Mouse (Mus musculus): ENCODE measurements around the gene Tpra1. TPM values are rescaled to one million over a fixed set of nuclear protein-coding genes. Genes with fewer than 3 reads are reported as not detected.

Gene Tpra1
- polyA plus RNA-seq, 1 experiment from 2014 or later, result 54.4 TPM

- no peak for DNase-seq (ENCODE audit: low spot score)
- no peaks in the 10 kb centered on the region for H3K9me3 ChIP-seq
- WGBS, result 85% methylated on average over 4 of the region's 4 CpGs
- H3K36me3 ChIP-seq (replicated peaks), result peaks cover 27% of the 10 kb centered on the region
- H3K27ac ChIP-seq (replicated peaks), result no peak overlapping the region
- H3K27me3 ChIP-seq (replicated peaks; ENCODE audit: low read depth, poor library complexity, severe bottlenecking), result no peaks in the 10 kb centered on the region
- no peaks in the 10 kb centered on the region for H3K4me1 ChIP-seq
- H3K4me3 ChIP-seq, result no peak overlapping the region
Measured at GRCm38 (mm10) chr6:88915510-88915909, 13.5 kb downstream of the Tpra1 start.

- no peaks in the 10 kb centered on the region for H3K9me3 ChIP-seq
- 52% methylated on average over 1 of the region's 1 CpGs for WGBS
- DNase-seq (ENCODE audit: low spot score), result peak; percentile 48
- no peak overlapping the region for H3K27ac ChIP-seq (replicated peaks)
- peaks cover 20% of the 10 kb centered on the region for H3K36me3 ChIP-seq (replicated peaks)
- no peaks in the 10 kb centered on the region for H3K4me1 ChIP-seq
- H3K4me3 ChIP-seq, result no peak overlapping the region
- H3K27me3 ChIP-seq (replicated peaks; ENCODE audit: low read depth, poor library complexity, severe bottlenecking), result no peaks in the 10 kb centered on the region
Measured at GRCm38 (mm10) chr6:88916153-88916552, 14.1 kb downstream of the Tpra1 start.

DNA sequence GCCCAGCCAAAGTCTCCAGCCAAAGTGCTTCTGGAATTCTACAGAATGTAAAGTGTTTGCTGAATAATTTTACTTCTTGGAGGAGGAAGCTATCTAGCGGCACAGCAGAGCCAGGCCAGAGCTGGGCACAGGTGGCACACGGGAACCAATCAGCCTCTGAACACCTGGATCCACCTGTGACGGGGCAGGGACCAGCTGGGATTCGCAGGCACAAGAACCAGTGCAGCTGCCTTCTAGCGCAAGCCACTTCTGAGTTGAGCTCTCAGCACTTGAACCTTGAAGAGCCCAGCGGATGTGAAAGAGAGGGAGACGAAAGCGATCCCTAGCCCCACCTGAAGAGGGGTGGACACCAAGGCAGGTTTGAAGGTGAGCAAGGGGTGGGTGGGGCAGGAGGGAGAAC is 16.8 kb downstream of the Tpra1 start:
- no peak for DNase-seq (ENCODE audit: low spot score)
- Histone ChIP-seq H3K9me3 (no peaks in the 10 kb centered on the region), H3K4me3 (no peak overlapping the region), H3K4me1 (peaks cover 3% of the 10 kb centered on the region), H3K27me3 (replicated peaks; ENCODE audit: low read depth, poor library complexity, severe bottlenecking) (no peaks in the 10 kb centered on the region), H3K36me3 (replicated peaks) (no peaks in the 10 kb centered on the region), H3K27ac (replicated peaks) (no peak overlapping the region)
- WGBS, result 71% methylated on average over 8 of the region's 8 CpGs

GRCm38 (mm10) chr6:88924502-88925275 is 22.6 kb downstream of the Tpra1 start:
- Histone ChIP-seq H3K27me3 (replicated peaks; ENCODE audit: low read depth, poor library complexity, severe bottlenecking) (no peaks in the 10 kb centered on the region), H3K4me1 (peaks cover 47% of the 10 kb centered on the region), H3K4me3 (no peak overlapping the region), H3K9me3 (no peaks in the 10 kb centered on the region), H3K36me3 (replicated peaks) (no peaks in the 10 kb centered on the region), H3K27ac (replicated peaks) (peak overlapping the region; percentile 82)
- WGBS, result 3% methylated on average over 5 of the region's 5 CpGs
- peak; percentile 49 for DNase-seq (ENCODE audit: low spot score)

DNA sequence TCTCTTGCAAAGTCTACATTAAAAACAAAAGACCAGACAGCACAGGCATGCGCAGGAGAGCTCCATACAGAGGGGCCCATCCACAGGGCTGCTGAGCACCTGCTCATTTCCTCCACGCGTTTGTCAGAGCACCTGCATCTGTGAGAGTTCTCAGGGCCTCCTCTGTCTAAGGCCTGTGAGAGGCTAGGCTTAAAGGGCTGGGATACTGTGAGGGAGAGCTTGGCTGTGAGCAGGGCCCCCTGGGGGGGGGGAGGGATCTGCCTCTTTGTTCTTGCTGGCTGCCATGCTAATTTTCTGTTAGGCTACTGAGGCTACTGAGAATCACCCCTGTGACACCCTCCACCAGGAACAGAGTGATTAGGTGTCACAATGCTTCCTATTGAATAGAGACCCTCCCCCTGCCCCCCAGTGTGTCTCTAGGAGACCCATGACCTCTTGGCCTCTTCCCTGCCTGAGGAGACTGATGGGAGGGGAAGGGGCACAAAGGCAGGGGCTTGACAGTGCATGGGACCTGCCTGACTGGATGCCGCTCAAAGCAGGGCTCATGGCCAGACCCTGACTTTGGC is 23.7 kb downstream of the Tpra1 start:
- Histone ChIP-seq H3K4me3 (no peak overlapping the region), H3K9me3 (no peaks in the 10 kb centered on the region), H3K27me3 (replicated peaks; ENCODE audit: low read depth, poor library complexity, severe bottlenecking) (no peaks in the 10 kb centered on the region), H3K4me1 (peaks cover 58% of the 10 kb centered on the region), H3K27ac (replicated peaks) (peak overlapping the region; percentile 82), H3K36me3 (replicated peaks) (no peaks in the 10 kb centered on the region)
- DNase-seq (ENCODE audit: low spot score), result peak; percentile 69
- 5% methylated on average over 4 of the region's 4 CpGs for WGBS

DNA sequence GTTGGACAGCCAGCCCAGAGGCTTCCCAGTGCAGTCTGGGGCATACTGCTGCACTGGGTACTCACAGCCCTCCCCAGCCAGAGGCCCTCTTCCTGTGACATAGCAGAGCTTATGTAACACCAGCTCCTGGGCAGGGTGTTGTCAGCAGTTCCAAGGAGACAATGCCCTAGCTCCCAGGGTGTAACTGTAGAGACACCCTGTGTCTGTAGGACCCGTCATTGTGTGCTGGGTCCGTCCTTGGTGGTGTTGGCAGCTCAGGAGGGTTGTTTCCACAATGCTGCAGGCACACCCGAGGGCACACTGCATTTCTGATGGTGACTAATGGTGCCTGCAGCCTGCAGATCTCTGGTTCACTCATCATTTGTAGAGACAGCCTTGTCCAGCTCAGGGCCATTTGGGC is 24.8 kb downstream of the Tpra1 start:
- no peak overlapping the region for H3K4me3 ChIP-seq
- peaks cover 2% of the 10 kb centered on the region; the same call in 1 of the 2 replicates for H3K27me3 ChIP-seq (replicated peaks; ENCODE audit: low read depth, poor library complexity, severe bottlenecking)
- WGBS, result 63% methylated on average over 3 of the region's 3 CpGs
- H3K36me3 ChIP-seq (replicated peaks), result no peaks in the 10 kb centered on the region
- DNase-seq (ENCODE audit: low spot score), result no peak
- H3K4me1 ChIP-seq, result peaks cover 66% of the 10 kb centered on the region
- peak overlapping the region; percentile 82 for H3K27ac ChIP-seq (replicated peaks)
- H3K9me3 ChIP-seq, result no peaks in the 10 kb centered on the region

- Histone ChIP-seq H3K36me3 (replicated peaks) (no peaks in the 10 kb centered on the region), H3K4me3 (no peak overlapping the region), H3K27me3 (replicated peaks; ENCODE audit: low read depth, poor library complexity, severe bottlenecking) (peaks cover 10% of the 10 kb centered on the region), H3K9me3 (no peaks in the 10 kb centered on the region), H3K4me1 (peaks cover 70% of the 10 kb centered on the region), H3K27ac (replicated peaks) (peak overlapping the region; percentile 82; the same call in 1 of the 2 replicates)
- DNase-seq (ENCODE audit: low spot score), result peak; percentile 81
- WGBS, result 13% methylated on average over 2 of the region's 2 CpGs
Measured at GRCm38 (mm10) chr6:88927595-88927994, 25.5 kb downstream of the Tpra1 start.

DNA sequence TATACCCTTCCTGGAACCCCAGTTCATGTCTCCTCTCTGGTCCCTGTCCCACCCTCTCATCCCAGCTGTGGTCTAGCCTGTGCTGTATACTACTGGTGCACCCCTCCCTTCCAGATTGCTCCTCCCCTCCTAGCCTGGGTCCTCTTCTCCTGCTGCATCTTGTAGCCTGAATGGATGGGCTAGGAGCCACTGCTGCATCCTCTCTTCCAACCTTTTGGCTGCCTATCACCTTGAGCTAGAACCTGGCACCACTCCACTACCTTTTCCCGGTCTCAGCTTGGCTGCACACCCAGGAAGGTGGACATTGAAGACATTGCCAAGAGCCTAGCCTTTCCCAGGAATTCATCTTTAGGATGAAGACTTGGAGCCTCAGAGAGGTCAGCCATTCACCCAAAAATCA is 26.0 kb downstream of the Tpra1 start:
- Histone ChIP-seq H3K36me3 (replicated peaks) (no peaks in the 10 kb centered on the region), H3K27me3 (replicated peaks; ENCODE audit: low read depth, poor library complexity, severe bottlenecking) (peaks cover 13% of the 10 kb centered on the region), H3K9me3 (no peaks in the 10 kb centered on the region), H3K4me1 (peaks cover 75% of the 10 kb centered on the region), H3K4me3 (no peak overlapping the region), H3K27ac (replicated peaks) (peak overlapping the region; percentile 36; the same call in 1 of the 2 replicates)
- no peak for DNase-seq (ENCODE audit: low spot score)
- 88% methylated on average over 1 of the region's 1 CpGs for WGBS

DNA sequence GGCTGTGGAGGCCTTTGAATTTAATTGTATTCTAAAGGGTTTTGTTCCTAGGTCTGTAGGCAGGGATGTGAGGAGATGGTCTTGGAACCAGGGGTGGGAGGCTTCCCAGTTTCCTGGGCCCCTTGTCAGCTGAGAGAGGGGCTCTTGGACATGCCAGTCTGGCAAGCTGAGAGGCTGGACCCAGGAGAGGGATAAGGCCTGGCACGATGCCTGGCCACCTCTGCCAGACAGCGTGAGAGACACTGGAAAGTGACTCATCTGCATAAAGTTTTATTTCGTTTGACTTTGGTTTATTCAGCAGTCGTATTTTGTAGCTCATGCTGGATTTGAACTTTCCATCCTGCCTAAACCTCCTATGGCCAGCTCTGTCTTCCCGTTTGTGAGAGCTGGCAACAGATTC is 26.5 kb downstream of the Tpra1 start:
- Histone ChIP-seq H3K27me3 (replicated peaks; ENCODE audit: low read depth, poor library complexity, severe bottlenecking) (peaks cover 17% of the 10 kb centered on the region), H3K4me3 (no peak overlapping the region), H3K4me1 (peaks cover 77% of the 10 kb centered on the region), H3K27ac (replicated peaks) (peak overlapping the region; percentile 45; the same call in 1 of the 2 replicates), H3K9me3 (no peaks in the 10 kb centered on the region), H3K36me3 (replicated peaks) (no peaks in the 10 kb centered on the region)
- WGBS, result 85% methylated on average over 5 of the region's 5 CpGs
- no peak for DNase-seq (ENCODE audit: low spot score)

DNA sequence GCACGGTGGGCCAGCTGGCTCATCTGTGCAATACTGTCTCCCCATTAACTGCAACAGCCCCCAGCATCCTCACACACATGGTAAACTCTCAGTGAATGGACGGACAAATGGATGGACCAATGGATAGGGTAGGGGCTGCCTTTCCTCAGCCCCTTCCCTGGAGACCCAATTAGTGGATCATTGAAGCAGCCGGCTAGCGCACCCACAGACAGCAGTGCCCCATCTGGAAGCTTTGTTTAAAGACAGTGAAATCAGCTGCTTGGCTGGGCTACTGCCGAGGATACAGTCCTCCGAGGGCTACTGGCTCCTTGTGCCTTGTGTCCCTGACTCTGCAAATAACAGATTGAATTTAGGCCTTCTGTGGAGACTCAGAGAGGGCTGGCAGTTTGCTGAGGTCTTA is 27.4 kb downstream of the Tpra1 start:
- H3K27me3 ChIP-seq (replicated peaks; ENCODE audit: low read depth, poor library complexity, severe bottlenecking), result peaks cover 25% of the 10 kb centered on the region
- no peaks in the 10 kb centered on the region for H3K9me3 ChIP-seq
- H3K4me1 ChIP-seq, result peaks cover 76% of the 10 kb centered on the region
- H3K36me3 ChIP-seq (replicated peaks), result no peaks in the 10 kb centered on the region
- 60% methylated on average over 6 of the region's 6 CpGs for WGBS
- H3K4me3 ChIP-seq, result no peak overlapping the region
- no peak for DNase-seq (ENCODE audit: low spot score)
- peak overlapping the region; percentile 79 for H3K27ac ChIP-seq (replicated peaks)

DNA sequence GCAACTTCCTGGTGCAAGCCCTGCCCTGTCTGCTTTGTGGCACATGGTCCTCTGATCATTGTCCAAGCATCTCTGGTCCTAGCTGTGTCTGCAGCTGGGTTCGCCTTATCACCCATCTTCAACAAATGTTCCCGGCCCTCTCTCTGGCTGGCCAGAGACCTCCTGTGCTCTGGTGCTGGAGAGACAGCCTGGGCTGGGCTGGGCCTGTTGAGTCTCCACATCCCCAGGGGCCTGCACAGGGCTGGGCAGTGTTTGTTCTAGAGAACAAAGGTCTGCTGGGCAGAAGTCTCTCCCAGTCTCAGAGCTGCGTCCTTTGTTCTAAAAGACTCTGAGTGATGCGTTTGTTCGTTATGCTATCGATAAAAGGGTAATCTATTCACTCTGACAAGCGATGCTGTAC is 28.0 kb downstream of the Tpra1 start:
- Histone ChIP-seq H3K9me3 (no peaks in the 10 kb centered on the region), H3K27me3 (replicated peaks; ENCODE audit: low read depth, poor library complexity, severe bottlenecking) (peaks cover 31% of the 10 kb centered on the region), H3K4me3 (no peak overlapping the region), H3K36me3 (replicated peaks) (no peaks in the 10 kb centered on the region), H3K4me1 (peaks cover 76% of the 10 kb centered on the region), H3K27ac (replicated peaks) (peak overlapping the region; percentile 79)
- no peak for DNase-seq (ENCODE audit: low spot score)
- 61% methylated on average over 7 of the region's 7 CpGs for WGBS

DNA sequence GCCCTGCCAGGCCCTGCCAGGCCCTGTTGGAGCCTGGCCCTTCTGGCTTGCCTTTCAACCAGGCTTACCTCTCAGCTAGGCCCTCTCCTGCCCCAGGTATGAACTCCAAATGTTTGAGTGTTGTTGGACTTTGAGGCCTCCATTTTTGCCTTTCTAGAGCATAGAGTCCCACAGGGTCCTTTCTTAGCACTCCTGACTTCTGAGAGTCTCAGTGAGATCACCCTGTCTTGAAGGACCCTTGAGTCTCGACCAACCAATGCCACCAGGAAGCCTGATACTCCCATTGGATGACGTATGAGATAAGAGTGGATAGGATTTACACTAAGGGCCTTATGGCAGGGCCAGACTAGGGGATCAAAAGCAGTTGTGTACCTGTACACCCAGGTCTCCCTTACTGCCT is 29.4 kb downstream of the Tpra1 start:
- H3K27me3 ChIP-seq (replicated peaks; ENCODE audit: low read depth, poor library complexity, severe bottlenecking), result peaks cover 35% of the 10 kb centered on the region
- DNase-seq (ENCODE audit: low spot score), result no peak
- H3K27ac ChIP-seq (replicated peaks), result peak overlapping the region; percentile 79
- H3K4me3 ChIP-seq, result no peak overlapping the region
- 85% methylated on average over 2 of the region's 2 CpGs for WGBS
- H3K9me3 ChIP-seq, result no peaks in the 10 kb centered on the region
- H3K4me1 ChIP-seq, result peaks cover 69% of the 10 kb centered on the region
- no peaks in the 10 kb centered on the region for H3K36me3 ChIP-seq (replicated peaks)

DNA sequence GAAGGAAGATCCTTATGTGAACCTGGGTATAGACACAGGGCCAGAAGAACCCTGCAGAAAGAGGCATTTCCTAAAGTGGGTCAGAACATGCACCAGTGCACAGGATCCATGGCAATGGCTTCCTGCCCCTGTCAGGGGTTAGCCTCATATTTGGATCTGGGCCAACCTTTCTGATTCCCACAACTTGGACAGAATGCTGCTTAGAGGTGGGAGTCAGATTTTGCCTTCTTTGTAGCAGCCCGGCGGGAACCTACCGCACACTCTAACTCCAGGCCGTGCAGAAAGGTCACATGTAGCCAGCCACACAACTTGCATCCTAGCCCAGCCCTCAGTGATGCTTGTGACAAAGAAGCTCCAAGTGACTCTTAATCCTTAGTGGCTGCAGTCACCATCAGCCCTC is 32.1 kb downstream of the Tpra1 start:
- H3K4me1 ChIP-seq, result peaks cover 84% of the 10 kb centered on the region
- DNase-seq (ENCODE audit: low spot score), result peak; percentile 8
- 53% methylated on average over 4 of the region's 4 CpGs for WGBS

More for the DNA sequence above, 32.1 kb downstream of the Tpra1 start:
- Histone ChIP-seq H3K27ac (replicated peaks) (no peak overlapping the region), H3K27me3 (replicated peaks; ENCODE audit: low read depth, poor library complexity, severe bottlenecking) (peaks cover 52% of the 10 kb centered on the region), H3K36me3 (replicated peaks) (no peaks in the 10 kb centered on the region), H3K9me3 (no peaks in the 10 kb centered on the region), H3K4me3 (no peak overlapping the region)

Measured in embryonic facial prominence, embryonic 10.5 days (tissue).